Mouse (Mus musculus): ENCODE data around the gene Btg1-ps2.
"Not testable (repeated sequence)": the region's sequence is repeated elsewhere in the genome, so short reads cannot be mapped to it uniquely, and the experiment has no call there.

Gene Btg1-ps2

GRCm38 (mm10) chrX:38043014-38043413, at the start of gene Btg1-ps2:
Gene Btg1-ps2, minus strand, starts transcription at chrX:38043114.
- DNase-seq: not testable (repeated sequence)

GRCm38 (mm10) chrX:38085041-38085440, 42.1 kb upstream of the Btg1-ps2 start, which contains the start of gene Rhox11:
Gene Rhox11, minus strand, starts transcription at chrX:38085141.
- DNase-seq: no peak

DNA sequence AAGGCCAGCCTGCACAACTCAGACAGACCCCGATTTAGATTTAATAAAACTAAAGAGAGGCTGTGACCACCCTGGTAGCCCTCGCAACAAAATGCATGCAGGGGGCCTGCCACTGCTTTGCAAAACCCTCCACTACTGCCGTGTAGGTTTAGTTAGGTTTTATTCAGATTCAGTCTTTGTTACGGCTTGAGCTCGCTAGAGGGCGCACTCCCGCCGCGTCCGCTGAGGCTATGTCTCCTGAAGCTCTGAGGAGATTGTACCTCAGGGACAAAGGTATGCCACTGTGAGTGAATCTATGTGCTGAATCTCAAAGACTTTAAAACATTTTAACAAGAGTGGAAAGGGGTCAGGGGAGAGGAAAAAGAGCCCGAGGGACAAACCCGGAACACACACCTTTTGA, 41.3 kb upstream of the Btg1-ps2 start:
- DNase-seq: peak; percentile 15 to 49

DNA sequence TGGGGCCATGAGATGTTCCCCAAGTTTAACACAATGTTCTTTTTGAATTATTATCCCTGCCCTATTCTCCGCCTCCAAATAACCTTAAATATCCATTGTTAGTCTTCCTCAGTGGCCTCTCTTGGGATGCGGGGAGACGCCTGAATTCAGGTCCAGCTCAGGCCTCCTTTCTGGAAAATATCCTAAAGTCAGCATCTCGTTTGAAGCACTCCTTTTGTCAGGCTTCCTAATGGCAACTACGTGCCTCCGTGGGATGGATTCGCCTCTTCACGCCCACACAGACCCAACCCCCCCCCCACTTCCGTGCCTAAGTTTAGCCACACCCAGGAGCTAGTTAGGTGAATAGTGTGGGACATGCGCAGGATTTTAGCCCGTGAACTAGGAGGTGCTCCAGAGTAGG, 23.3 kb upstream of the Btg1-ps2 start, which contains the start of gene Rhox10:
Gene Rhox10, plus strand, starts transcription at position 301 of the 400 bp plus-strand sequence.
- DNase-seq: no peak

DNA sequence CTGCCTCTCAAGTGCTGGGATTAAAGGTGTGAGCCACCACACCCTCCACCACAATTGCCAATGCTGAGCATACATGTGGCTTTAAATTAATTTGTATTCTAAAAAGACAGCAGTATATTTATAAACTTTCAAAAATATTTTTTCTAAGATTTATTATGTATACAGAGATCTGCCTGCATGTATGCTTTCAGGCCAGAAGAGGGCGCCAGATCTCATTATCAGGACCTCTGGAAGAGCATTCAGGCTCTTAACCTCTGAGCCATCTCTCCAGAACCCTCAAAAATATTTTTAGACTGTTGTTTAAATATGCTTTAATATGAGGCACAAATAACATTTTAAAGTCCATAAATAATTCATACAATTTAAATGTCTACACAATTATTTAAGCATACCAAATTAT, 18.6 kb upstream of the Btg1-ps2 start:
- no peak for DNase-seq

GRCm38 (mm10) chrX:38039666-38040065, 3.2 kb downstream of the Btg1-ps2 start:
- no peak for DNase-seq

GRCm38 (mm10) chrX:38033841-38034240, 9.1 kb downstream of the Btg1-ps2 start:
- no peak for DNase-seq

- DNase-seq: not testable (repeated sequence)
Measured at GRCm38 (mm10) chrX:38018597-38018996, 24.3 kb downstream of the Btg1-ps2 start, which contains the start of gene Btg1-ps1. Gene Btg1-ps1, minus strand, starts transcription at chrX:38018815.

GRCm38 (mm10) chrX:38008756-38009155, 34.2 kb downstream of the Btg1-ps2 start:
- DNase-seq: no peak
